Mouse (Mus musculus) small intestine, adult 2 months (tissue): ENCODE results near the gene Ogfod3.

ENCODE experiments used
- CTCF ChIP-seq: fragments of 200-500 bp; IDR thresholded peaks from 2 replicates; pipeline ENCODE4 v1.5.1; 2012; ENCODE audit warnings: low read depth, mild to moderate bottlenecking, control low read depth, inconsistent platforms, low read length, moderate library complexity, mixed read lengths; ENCODE audit not compliant: insufficient replicate concordance, insufficient read length; ENCODE audit errors: extremely low read depth
- POLR2A ChIP-seq: fragments of 200-500 bp; IDR thresholded peaks from 2 replicates; pipeline ENCODE4 v1.6.1; 2012; ENCODE audit warnings: low read depth, mild to moderate bottlenecking, control low read depth, inconsistent platforms, low read length, moderate library complexity

GRCm38 (mm10) chr11:121137682-121138081 is 66.8 kb downstream of the Ogfod3 start:
- TF ChIP-seq POLR2A (no peak), CTCF (no peak)
